Mouse (Mus musculus): ENCODE measurements at regions not wholly inside any gene's neighbourhood (a gene's known extent, or its start where the extent isn't known, plus 50 kb on each side); places are given as distances from the start of the nearest gene placed in this dataset.
A peak's percentile ranks its signal among the peaks of the same experiment; 100 is the strongest.

DNA sequence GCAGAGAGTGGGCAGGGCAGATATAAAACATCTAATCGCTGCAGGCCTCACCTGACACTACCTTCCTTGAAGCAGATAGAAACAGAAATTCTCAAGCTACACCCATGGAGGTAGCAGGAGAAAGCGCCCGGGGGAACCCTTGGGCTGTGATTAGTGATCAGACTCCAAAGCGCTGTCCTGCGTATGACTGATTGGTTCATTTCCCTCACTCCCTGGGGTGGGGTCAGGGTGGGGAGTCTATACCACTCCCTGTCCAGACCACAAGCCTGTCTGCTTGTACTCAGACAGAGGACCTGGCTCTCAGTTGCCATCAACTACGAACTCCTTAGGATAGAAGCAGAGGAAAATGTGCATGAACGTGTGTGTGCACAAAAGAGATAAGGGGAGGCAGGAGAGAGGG is 77.7 kb downstream of the Gm826 start:
- no peak for DNase-seq (ENCODE audit: low spot score in 2 of 2)

DNA sequence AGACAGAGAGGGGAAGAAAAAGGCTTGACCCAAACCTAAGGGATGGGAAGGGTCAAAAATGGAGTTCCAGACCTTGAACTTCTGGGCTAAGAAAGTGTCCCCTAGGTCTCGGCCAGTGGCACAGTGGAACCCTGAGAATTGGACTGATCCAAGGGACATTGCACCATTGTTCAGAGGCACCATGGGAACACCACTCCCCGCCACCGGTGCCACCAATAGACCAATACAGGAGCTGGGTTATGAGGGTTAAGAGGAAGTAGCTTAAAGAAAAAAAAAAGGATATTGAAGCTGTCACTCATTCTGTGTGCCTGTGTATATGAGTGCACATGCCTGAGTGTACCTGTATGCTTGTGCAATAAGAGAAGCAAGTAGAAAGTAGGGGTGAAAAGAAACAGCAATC is 83.7 kb downstream of the Gm826 start:
- no peak for DNase-seq (ENCODE audit: low spot score in 2 of 2)

DNA sequence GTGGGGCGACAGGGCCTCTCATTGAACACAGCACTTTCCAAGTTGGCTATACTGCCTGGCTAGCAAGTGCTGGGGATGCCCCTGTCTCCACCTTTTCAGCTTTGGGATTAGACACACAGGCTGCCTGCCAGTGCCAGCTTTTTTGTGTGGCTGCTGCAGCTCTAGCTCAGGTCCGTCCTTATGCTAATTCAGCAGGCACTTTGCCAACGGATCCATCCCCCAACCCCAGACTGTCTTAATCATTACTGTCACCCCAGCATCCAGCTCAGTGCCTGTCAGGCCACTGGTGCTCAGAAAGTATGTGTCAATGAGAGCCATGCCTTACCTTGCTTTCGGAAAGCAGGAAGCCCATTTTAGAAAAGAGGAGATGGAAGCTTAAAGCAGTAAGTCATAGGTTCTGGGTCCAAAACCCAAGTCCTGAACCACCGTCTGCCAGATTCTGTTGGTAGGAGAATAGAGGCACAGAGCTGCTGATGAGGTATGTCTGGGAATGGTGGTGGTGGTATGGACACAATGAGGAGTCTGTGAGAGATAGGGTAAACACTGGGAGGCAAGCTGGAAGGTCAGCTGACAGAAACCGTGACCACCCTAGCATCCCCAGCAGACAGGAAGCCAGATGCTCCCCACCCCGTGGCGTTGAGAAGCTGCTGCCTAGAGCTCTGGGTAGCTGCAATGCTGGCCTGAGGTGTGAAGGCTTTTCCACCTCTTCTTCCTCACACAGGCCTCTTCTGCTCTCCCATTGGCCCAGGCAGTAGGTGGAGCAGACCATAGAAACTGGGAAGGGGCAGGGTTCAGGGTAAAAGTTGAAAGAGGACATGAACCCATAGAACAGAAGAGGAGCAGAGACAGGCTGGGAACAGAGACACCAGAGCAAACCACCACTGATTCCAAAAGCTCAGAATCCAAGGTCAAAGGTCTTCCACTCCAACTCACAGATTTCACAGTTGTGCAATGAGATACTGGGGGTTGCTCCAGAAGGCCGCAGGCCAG is 84.6 kb downstream of the Gm826 start:
- DNase-seq (ENCODE audit: low spot score in 2 of 2) = no peak

DNA sequence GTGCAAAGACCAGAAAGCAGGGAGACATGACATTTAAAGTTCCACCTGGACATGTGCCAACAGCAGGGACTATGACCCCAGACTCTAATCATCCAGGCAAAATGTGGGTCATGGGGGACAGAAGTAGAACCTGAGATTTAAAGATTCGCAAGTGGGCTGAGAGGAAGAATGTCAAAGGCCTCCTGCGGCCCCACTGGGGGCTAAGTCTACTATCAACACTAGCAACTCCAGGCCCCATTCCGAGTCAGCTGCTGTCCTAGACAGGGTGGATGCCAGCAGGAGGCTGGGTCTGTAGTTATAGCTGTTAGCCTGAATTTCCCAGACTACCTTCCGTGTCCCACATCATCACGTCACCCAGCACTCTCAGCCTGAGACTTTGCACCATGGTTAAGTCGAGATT is 86.7 kb downstream of the Gm826 start:
- DNase-seq (ENCODE audit: low spot score in 2 of 2) = no peak

DNA sequence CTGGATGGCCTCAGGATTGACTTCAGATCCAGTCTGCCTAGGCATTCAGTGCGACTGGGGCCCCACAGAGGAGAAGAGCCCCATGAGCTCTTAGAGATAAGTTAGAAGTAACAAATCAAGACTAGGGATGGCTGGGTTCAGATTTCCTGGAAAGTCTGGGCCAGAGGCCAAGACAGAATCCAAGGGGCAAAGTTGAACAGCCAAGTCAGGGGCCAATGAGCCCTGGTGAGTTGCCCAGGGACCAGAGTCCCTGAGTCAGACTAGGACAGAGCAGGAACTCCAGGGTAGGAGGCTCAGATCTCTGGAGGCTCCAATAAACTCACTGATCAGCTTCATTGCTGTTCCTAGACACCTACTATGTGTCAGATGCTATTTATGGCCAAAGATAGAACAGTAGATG is 87.6 kb downstream of the Gm826 start:
- no peak for DNase-seq (ENCODE audit: low spot score in 2 of 2)

DNA sequence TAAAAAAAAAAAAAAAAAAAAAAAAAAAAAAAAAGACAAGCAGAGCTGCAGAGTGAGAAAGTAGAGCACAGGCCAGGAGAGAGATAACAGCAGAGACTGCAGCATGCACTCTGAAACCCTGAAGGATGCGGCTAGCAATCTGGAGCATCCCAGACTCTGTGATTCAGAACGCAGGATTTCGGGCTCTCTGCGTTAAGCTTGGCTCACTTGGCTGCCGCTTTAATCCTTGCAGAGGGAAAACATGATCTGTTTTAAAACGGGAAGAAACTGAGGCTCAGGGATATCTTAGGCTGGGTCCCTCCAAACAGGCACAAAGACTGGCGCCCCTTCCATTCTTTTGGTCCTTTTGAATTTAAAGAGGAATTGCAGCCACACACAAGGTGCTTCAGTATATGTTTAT is 89.1 kb downstream of the Gm826 start:
- DNase-seq (ENCODE audit: low spot score in 2 of 2) = no peak

DNA sequence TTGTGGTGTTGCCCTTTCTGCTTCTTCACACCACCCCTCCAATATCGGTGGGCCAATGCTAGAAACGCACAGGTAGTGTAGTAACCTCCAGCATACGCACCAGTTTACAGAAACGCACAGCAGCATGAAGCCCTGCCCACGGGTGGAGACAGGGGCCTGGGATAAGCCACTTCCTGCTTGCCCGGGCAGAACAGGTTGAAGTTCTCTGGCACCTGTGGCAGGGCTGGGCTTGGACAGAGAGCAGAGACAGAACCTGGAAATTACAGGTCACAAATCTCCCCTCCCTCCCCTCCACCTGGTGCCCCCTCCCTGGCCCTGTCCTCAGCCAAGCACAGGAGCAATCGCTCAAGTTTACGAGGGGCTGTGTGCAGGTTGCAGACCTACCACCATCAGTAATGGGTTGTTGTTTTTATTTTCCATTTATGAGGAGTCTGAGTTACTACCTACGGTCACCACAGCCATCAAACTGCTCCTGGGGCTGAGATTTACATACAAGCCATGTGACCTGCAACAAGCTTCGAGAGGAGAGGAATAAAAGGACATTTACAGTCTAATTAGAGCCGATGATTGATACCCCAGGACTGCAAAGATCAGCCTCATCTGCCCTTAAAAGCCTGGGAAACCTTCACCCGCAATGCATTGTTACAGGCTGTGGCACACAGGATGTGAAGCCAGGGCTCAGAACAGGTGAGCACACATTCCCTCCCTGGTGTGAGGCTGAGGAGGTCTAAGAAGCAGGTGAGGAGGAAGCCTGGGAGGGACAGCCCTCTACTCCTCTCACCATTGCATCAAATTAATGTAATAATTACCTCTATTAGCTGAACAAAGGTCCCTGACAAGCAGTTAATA is 93.2 kb downstream of the Gm826 start:
- DNase-seq (ENCODE audit: low spot score in 2 of 2) = no peak

DNA sequence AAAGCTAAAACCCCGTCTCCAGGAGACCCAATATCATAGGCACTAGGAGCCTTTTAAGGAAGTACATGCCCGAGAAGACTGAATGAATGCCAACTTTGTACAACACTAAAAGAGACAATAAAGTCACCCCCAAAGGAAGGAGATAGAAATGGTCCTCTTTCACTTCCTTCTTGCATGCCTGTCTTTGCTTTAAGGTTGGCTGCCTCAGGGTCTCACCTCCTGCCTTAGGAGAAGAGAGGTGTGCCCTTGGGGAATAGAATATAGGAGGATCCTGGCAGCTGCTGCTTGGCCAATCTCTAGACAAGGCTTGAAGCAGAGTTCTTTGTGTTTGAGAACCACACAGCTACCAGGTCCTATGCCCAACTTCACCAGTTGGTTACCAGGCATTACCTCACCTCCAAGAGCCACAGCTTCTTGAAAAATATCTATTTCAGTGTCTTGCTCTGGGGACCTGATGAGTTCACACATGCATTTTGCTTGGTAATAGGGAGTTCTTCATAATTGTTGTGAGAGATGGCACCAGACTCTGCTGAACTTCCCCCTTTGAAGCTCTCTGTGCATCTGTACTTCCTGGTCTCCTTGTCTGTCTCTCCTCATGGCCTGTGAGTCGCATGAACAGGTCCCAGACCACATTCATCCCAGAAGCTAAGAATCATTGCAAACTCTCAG is 96.4 kb downstream of the Gm826 start:
- no peak for DNase-seq (ENCODE audit: low spot score in 2 of 2)

DNA sequence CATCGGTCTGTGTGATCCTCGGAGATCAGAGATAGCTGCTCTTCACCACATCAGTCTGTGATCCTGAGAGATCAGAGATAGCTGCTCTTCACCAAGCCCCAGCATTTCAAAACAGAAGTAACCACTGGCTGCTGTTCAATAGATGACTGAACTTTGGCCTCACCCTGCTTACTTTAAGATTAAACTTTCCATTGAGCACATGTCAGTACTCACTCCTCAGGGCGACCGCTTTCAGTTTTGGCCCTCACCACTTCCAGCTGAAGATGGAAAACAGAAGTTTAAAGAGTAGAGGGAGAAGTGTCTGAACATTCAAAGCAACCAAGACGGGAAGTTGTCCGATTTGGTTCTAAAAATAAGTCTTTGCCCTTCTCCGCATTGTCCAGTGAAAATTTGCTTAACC is 97.2 kb downstream of the Gm826 start:
- no peak for DNase-seq (ENCODE audit: low spot score in 2 of 2)

DNA sequence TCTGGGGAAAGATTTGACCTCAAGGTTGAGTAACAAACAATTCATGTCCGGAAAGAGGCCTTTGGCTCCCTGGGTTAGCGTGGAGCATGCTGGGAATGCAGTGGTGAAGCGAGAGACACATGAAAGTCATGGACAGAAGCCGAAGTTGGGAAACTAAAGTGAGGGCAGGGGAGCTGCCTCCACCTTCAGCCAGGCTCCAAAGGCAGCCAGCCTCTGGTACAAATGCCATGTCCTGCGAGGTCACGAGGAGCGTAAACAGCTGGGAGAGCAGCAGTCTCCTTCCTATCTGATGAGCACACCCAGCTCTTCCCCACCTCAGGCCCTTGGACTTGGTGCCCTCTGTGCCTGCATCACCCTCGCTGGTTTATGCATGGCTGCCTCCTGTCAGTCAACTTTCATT is 103.2 kb downstream of the Gm826 start:
- no peak for DNase-seq (ENCODE audit: low spot score in 2 of 2)

DNA sequence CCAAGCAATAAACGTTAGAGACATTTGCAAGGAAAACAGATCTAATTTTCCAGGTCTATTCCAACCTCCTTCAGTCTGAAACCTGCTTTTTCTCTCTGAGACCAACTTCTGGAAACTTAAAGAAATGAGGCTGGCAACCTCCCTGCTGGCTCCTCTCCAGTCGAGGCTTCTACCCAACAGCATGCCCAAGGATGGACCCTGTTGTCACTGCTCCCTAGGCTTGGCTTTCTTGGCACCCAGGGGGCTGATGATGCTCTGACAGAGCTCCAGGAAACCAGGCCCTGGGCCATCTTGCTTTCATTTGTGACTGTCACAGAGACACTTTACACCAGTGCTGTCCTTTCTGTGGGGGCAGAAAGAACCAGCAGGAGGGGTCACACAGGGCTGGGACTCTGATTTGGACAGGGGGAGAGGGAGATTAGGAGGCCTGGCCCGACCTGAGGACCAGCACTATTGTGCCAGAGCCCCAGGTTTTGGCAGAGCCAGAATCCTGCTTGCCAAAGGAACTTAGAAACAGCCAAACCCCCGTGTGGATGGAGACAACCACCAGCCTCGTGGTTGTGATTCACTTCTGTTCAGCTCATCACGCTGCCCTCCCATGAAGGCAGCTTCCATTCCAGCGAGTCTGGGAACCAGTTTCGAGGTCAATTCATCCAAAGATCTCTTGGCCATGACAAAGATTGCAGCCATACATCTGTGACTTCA is 105.5 kb downstream of the Gm826 start:
- DNase-seq (ENCODE audit: low spot score in 2 of 2) = no peak

DNA sequence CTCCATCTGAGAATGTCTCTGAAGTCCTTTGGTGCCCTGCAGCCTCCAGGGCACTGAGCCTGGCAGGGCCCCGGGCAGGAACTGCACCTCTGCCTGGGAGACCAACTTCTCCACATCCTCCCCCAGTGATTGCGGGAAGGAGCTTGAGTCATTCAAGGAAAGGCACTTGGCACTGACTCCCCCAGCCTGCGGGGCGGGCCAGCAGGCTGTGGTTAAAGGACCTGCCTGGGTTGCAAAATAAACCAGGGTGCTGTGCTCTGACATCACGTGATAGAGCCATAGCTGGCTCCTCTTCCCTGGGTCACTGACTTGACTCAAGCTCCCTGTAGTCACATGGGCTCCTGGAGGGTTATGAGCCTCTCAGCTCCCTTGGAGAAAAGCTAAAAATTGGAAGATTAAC is 108.5 kb downstream of the Gm826 start:
- DNase-seq (ENCODE audit: low spot score in 2 of 2) = peak in 1 of 2 experiments; percentile 13

DNA sequence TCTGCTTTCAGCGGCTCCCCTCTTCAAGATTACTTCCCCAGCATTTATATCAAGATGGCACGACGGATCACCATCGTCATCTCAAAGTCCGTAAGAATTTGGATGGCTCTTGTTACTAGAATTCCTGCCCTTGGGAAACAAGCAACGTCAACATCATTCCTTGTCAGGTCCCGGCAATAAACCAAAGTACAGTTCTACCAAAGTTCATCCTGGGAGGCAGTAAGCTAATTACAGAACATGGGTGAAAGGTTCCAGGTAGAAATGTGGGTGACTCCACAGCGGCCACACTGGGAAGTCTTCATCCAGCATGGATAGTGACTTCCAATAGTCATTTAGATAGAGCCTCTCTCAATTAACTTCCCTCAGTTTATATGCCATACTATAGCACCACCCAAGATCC is 110.6 kb downstream of the Gm826 start:
- no peak for DNase-seq (ENCODE audit: low spot score in 2 of 2)

DNA sequence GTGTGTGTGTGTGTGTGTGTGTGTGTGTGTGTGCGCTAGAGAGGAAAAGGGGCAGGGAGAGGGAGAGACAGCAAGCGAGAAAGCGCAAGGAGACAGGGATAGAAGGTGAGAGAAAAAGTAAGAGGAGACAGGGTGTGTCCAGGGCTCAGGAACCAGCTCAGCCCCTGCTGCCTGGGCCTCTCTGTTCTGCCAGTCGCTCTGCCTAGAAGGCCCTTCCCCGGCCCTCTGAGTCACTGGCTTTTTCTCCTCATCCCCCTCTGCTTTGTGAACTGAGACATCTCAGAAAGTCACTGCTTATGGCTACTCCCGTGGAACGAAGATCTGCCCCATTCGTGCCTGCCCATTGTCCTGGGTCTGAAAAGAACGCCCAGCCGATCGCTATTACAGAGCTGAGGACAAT is 112.2 kb downstream of the Gm826 start:
- DNase-seq (ENCODE audit: low spot score in 2 of 2) = no peak

DNA sequence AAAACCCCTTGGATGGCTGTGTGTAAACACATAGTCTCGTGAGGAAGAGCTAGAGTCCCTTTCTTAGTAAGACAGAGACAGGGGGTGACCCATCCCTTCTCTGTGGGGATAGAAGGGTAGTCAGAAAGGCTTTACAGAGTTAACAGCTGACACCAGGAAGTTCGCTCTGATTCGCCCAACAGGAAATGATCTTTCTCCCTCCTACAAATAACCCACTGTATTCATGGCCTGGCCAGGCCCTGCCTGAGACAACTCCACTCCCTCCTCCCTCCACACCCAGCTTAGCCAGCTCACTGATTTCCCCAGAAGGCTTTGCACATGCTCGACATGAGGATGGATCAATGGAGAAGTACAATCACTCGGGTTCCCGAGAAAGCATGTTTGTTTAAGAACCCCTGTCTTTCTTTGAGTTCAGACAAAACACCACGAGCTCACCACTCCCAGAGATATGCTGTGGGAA is 113.4 kb downstream of the Gm826 start:
- no peak for DNase-seq (ENCODE audit: low spot score in 2 of 2)

DNA sequence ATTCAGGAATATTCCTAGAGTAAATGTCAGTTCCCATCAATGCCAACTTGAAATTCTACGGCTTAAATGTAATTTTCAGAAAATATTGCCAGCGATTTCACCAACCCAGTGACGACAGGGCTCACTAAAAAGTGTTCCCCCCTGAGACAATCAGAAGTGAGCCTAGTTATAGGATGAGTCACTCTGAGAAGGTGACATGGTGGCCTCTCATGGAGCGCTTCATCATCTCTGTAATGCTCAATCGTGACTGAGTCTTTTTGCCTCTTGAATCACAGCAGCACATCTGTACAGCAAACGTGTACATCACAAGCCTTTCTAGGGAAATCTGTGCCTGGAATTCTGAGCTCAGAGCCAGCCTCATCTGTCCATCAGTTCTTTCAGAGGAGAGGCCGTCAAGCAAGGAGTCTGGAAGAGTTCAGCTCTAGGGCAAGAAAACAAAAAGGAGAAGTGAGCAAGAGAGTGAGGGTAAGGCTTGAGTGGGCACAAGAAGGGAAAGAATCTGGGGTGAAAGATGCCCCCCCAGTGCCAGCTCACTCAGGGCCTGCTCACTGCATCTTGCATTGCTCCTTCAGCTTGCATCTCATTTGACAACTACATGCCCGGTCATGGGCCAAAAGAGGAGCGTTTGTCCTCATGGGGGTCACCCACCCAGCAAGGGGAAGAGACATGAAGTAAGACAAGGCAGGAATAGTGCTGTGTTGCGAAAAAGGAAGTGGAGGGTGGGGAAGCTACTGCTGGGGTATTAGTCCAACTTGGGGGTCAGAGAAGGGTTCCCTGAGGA is 119.7 kb downstream of the Gm826 start:
- no peak for DNase-seq (ENCODE audit: low spot score in 2 of 2)

DNA sequence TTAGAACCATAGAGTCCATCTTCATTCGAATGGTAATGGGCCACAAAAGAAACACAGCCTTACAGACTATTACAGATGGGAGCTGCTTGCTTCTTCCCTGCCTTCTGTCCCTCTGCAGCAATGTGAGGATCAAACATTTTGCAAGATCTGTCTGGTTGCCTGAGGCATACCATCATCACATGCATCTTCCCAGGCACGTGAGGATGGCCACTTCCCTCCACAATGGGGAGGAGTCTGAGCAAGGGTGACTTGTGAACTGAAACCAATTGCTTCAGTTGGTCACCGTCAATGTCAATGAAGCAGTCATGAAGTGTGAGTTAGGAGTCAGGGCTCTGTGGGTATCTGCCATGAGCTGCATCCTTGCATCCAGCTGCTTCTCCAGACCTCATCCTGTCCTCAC is 123.5 kb downstream of the Gm826 start:
- DNase-seq (ENCODE audit: low spot score in 2 of 2) = no peak

DNA sequence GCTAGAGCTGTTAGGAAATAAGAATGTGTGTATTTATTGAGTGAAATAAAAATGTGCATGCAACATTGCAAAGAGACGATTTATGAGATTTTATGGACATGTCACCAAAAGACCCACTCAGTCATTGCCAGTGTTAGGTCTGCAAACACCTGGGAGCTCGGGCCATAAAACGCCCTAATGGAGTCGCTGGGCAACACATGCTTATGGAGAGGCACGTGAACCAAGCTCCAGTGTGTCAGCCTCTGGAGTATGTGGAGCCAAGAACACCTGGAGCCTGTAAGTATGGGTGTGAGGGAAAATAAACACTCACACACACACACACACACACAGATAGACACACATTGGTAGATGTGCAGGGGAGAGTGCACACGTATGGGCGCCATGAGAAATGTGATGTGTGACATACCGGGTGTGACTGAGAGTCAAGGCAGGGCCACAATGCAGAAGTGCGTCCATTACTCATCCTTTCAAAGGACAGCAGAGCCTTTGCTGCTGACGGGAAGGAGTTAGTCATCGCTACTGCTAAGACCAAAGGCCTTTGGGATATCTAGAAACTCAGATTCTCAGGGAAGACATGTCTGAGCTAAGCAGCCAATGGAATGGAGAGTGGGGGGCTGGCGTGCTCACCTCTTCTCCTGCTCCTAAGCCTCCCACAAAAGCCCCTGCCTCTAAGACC is 124.2 kb downstream of the Gm826 start:
- DNase-seq (ENCODE audit: low spot score in 2 of 2) = no peak

DNA sequence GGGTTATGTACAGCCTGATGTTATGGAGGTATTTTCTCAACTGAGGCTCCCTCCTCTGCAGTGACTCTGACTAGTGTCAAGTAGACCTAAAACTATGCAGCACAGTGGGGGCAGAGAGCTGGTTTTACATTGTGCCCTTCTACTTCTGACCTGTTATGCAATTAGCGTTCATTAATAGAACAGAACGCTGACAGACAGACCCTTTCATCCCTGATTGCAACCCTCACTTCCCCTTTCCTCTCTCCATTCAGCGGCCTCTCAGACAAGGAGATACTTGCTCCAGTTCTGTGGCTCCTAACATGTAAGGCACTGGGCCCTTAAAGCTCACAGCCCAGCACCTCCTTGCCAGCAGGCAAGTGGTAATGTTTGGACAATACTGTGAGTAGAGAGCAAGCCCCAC is 125.7 kb downstream of the Gm826 start:
- DNase-seq (ENCODE audit: low spot score in 2 of 2) = no peak

DNA sequence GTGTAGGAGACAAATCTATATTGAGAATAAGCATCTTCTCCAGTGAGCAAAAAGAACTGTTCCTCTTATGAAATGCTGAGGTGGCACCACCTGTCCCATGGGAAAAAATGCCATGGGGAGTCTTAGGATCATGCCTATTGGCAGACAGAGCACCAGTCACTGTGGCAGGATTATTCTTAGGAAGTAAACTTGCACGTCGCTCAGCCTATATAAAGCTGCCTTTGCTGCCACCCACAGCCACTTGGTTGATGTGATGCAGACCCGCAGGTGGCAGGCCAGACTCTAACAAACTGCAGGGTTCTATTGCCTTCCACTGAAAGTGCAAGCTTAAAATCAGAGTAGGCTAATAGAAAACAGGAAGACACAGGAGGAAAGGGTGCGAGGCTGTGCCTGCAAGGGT is 126.7 kb downstream of the Gm826 start:
- DNase-seq (ENCODE audit: low spot score in 2 of 2) = no peak

Data from layer of hippocampus, postnatal 10 days (tissue).